Mouse (Mus musculus) lung, adult 2 months (tissue): ENCODE results near the gene Ly6g5c.

ENCODE experiments used
- CTCF ChIP-seq: fragments of 200-500 bp; IDR thresholded peaks from 2 replicates; pipeline ENCODE4 v1.5.1; 2011; ENCODE audit warnings: mild to moderate bottlenecking, low read length, control low read depth; ENCODE audit not compliant: insufficient read depth
- POLR2A ChIP-seq: fragments of 200-500 bp; IDR thresholded peaks from 2 replicates; pipeline ENCODE4 v1.6.1; 2011; ENCODE audit warnings: low read depth, mild to moderate bottlenecking, control low read depth, low read length, borderline replicate concordance; ENCODE audit errors: extremely low read depth

DNA sequence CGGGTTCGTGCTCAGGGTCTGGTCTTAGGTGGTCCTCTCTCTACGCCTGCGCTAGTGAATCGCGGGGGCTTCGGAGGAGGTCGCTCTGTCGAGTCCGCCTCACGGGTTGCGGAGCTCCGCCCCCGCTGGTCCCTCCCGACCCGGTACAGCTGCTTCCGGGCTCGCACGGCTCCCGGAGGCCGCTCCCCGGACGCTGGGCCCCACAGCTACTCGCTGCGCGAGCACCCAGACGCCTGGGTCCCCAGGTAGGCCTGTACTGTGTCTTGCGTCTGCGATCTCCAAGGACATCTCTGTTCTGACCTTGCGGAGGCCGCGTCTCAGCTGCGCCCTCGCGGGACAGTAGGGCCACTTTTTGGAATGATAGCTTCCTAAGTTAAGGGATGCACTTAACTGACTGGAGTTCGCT lies 18.1 kb downstream of the Ly6g5c start, which contains the start of gene D17H6S53E:
- TF ChIP-seq POLR2A (peak; percentile 75), CTCF (no peak)
